Mouse (Mus musculus) heart, embryonic 16.5 days (tissue): Measurements from ENCODE around the gene Rai1. TPM values are rescaled to one million over a fixed set of nuclear protein-coding genes. Genes with fewer than 3 reads are reported as not detected.
A peak's percentile ranks its signal among the peaks of the same experiment; 100 is the strongest.

Experiments
- ATAC-seq: fragments of 200-750 bp; cut with Nextera tagmentation; replicated peaks from 2 replicates; pipeline ENCODE4 v1.8.0; 2017; ENCODE audit warnings: moderate number of reproducible peaks; ENCODE audit not compliant: insufficient read depth, low FRiP score; ENCODE audit errors: extremely low read depth
- H3K27ac ChIP-seq: fragments of 300-500 bp; sonication (generic); 2 replicates; pipeline ENCODE4 v1.5.1; 2014; ENCODE audit warnings: mild to moderate bottlenecking, low read length, control low read depth, moderate library complexity
- H3K27me3 ChIP-seq: fragments of 300-500 bp; sonication (generic); 2 replicates; pipeline ENCODE4 v1.6.1; 2014; ENCODE audit warnings: low read length, mixed read lengths; ENCODE audit not compliant: control insufficient read depth, insufficient read depth
- H3K36me3 ChIP-seq: fragments of 300-500 bp; sonication (generic); 2 replicates; pipeline ENCODE4 v1.6.1; 2014; ENCODE audit not compliant: control insufficient read depth, insufficient read depth
- H3K4me1 ChIP-seq: fragments of 300-500 bp; sonication (generic); 2 replicates; pipeline ENCODE4 v1.6.1; 2014; ENCODE audit warnings: low read length, mixed read lengths; ENCODE audit not compliant: control insufficient read depth, insufficient read depth
- H3K4me2 ChIP-seq: fragments of 300-500 bp; sonication (generic); 2 replicates; pipeline ENCODE4 v1.6.1; 2014; ENCODE audit warnings: low read depth, mild to moderate bottlenecking, control low read depth, low read length
- H3K4me3 ChIP-seq: fragments of 300-500 bp; sonication (generic); 2 replicates; pipeline ENCODE4 v1.5.1; 2014; ENCODE audit warnings: mild to moderate bottlenecking, control low read depth, low read length
- H3K9ac ChIP-seq: fragments of 300-500 bp; sonication (generic); 2 replicates; pipeline ENCODE4 v1.6.1; 2014; ENCODE audit warnings: low read length, control low read depth
- H3K9me3 ChIP-seq: fragments of 300-500 bp; sonication (generic); replicated peaks from 2 replicates; pipeline ENCODE4 v1.6.1; 2016; ENCODE audit warnings: low read length; ENCODE audit not compliant: control insufficient read depth
- WGBS: fragments of 180-500 bp; shearing (Covaris S2); extraction: QIAGEN DNeasy Blood & Tissue Kit; methylation state at CpG from one replicate; pipeline ENCODE4 v1.1.7; 2014; 5-methylcytosine and 5-hydroxymethylcytosine counted together
- polyA plus RNA-seq: library from polyadenylated mRNA; unstranded; fragments of >200 nt; fragmentation: Nextera tagmentation; extraction: Ambion mirVana; gene quantifications from 2 replicates; pipeline ENCODE4 v1.2.1, GENCODE M21; 2015

The Rai1 gene
- polyA plus RNA-seq, 1 experiment from 2014 or later: 15.7 TPM

DNA sequence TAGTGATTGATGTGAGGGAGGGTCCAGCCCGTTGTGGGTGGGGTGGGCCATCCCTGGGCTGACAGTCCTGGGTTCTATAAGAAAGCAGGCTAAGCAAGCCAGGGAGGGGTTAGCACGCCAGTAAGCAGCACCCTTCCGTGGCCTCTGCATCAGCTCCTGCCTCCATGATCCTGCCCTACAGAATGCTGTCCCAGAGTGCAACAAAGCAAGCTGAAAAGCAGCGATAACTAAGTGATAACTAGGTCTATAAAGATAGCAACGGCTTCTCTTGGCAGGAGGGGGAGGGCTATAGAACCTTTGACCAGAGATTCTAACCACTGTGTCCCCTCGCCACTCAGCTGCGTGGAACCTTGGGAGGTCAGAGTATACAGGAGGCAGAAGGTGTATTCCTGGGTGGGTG is 112.7 kb downstream of the Rai1 start:
- Histone ChIP-seq H3K4me1 (peaks cover 30% of the 10 kb centered on the region), H3K4me2 (no peak overlapping the region), H3K9ac (no peak overlapping the region), H3K36me3 (no peaks in the 10 kb centered on the region), H3K4me3 (no peak overlapping the region), H3K27me3 (no peaks in the 10 kb centered on the region), H3K9me3 (no peaks in the 10 kb centered on the region), H3K27ac (no peak overlapping the region)
- ATAC-seq: no peak
- 68% methylated on average over 7 of the region's 7 CpGs for WGBS

DNA sequence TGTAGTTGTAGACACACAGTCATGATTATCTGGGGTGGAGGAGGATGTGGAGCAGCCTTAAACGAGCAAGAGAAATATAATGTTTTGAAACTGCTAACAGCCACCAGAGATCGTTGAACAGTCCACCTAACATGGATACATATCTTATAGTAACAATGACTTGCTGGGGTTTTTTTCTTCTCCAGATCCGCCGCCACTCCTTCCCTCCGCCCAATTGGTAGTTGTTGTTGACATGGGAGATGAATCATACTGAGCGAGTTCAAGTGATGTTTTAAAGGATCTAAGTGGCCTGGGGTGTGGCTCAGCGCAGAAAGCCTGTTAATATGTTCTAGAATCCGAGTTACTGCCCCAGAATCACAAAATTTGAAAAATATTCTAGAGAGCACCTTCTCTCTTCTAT is 114.8 kb downstream of the Rai1 start:
- no peak for ATAC-seq
- peak overlapping the region; percentile 84 for H3K9ac ChIP-seq
- H3K4me3 ChIP-seq: peak overlapping the region; percentile 79
- no peaks in the 10 kb centered on the region for H3K9me3 ChIP-seq
- H3K4me2 ChIP-seq: peak overlapping the region; percentile 75
- peaks cover 26% of the 10 kb centered on the region for H3K4me1 ChIP-seq
- no peaks in the 10 kb centered on the region for H3K27me3 ChIP-seq
- no peaks in the 10 kb centered on the region for H3K36me3 ChIP-seq
- H3K27ac ChIP-seq: peak overlapping the region; percentile 89
- WGBS: 26% methylated on average over 8 of the region's 8 CpGs

DNA sequence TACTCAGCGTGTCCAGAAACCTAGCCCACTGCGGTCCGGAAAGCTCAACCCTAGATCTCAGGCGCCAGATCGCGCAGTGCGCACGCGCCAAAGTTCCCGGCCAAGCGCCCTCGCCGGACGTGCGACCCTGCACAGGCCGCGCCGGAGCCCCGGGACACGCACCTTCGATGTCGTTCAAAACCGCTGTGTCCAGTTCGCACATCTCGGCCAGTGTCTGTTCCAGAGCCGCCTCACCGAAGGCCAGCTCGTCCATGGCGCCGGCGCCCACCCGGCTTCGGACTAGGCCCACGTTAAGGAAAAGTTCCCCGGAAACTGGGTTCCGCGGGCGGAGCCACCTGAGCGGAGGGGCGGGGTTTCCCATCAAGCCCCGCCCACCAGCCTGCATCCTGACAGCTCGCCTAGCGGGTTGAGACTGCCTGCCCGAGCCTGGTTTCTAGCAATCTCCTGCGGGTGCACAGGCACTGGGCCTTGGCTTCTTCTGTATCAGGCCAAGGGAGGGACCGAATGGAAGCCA is 115.5 kb downstream of the Rai1 start:
- Histone ChIP-seq H3K27me3 (no peaks in the 10 kb centered on the region), H3K9ac (peak overlapping the region; percentile 84), H3K4me1 (peaks cover 28% of the 10 kb centered on the region), H3K36me3 (no peaks in the 10 kb centered on the region), H3K4me3 (peak overlapping the region; percentile 79), H3K4me2 (peak overlapping the region; percentile 75), H3K9me3 (no peaks in the 10 kb centered on the region), H3K27ac (peak overlapping the region; percentile 89)
- WGBS: under 1% methylated on average over 46 of the region's 46 CpGs
- peak; percentile 76 for ATAC-seq

DNA sequence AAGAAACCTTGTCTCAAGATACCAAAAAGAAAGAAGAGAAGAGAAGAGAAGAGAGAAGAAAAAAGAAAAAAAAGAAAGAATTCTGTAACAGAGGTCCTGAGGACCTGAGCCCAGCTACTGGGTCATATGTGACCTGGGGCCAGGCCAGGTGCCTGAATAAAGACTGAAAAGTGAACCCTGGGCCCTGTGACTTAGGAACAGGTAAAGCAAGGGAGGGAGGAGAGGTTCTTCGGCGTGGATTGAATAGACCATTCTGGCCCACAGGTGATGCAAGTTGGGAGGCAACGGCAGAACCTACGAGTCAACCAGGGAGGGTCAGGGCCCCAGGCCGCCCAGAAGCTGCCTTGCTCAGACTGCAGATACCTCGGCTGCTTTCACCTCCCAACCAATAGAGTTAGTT is 116.6 kb downstream of the Rai1 start:
- Histone ChIP-seq H3K27ac (no peak overlapping the region), H3K4me3 (no peak overlapping the region), H3K4me1 (peaks cover 34% of the 10 kb centered on the region), H3K36me3 (no peaks in the 10 kb centered on the region), H3K4me2 (no peak overlapping the region), H3K9ac (no peak overlapping the region), H3K9me3 (no peaks in the 10 kb centered on the region), H3K27me3 (no peaks in the 10 kb centered on the region)
- WGBS: 83% methylated on average over 6 of the region's 6 CpGs
- ATAC-seq: no peak

DNA sequence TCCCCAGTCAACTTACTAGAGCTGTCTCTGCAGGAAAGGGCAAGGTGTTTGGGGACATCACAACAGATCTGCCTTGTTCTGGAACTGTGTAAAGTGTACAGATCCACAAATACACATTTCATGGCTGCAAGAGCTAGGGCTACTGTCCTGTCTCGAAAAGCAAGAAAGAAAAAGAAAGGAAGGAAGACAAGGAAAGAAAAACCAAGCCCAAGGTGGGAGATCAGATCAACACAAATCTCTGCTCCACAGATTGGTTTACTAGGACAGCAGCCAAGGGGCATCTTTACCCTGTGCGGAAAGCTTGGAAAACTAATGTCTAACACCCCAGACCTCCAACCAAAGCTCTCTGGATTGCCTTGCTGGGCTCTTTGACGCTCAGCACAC is 117.3 kb downstream of the Rai1 start:
- H3K4me1 ChIP-seq: peaks cover 34% of the 10 kb centered on the region

DNA sequence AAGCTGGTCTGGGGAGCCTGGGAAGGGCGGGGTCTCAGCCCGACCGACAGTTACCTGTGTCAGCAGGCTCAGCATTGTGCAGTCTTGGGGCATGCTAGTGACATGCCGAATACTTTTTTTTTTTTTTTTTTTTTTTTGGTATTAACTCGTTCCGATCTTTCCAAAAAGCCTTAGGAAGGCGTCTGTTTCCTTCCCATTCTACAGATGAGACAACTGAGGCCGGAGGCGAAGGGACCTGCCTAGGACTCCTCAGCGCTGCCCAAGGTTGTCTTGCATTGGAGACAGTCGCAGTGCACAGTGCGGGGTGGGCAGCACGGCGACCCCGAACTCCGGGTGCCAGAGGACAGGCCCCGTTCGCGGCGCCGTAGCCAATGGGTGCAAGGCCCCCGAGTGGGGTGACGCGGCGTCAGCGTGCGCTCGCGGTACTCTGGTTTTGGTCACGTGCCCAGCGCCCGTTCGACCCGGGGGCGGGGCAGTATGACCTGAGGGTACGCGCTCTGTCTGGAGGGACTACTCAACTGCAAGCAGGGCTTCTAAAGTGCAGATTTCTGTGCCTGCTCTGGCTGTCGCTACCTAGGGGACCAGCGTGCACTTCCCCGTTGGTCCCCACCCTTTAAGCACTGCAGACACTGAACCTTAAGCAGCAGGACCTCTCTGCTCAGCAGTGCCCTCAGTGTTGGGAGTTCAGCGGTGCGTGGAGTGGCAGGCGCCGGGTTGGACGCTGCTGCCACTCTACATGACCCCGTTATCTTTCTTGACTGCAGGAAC is 117.8 kb downstream of the Rai1 start, which contains the start of gene Srebf1:
TSS of gene Srebf1 (minus strand) at position 113 of the 768 bp plus-strand sequence.
- Histone ChIP-seq H3K36me3 (no peaks in the 10 kb centered on the region), H3K9me3 (no peaks in the 10 kb centered on the region), H3K27me3 (no peaks in the 10 kb centered on the region), H3K9ac (peak within 1 kb of the TSS; percentile 69), H3K4me2 (peak within 1 kb of the TSS; percentile 78), H3K27ac (peak within 1 kb of the TSS; percentile 91), H3K4me3 (peak within 1 kb of the TSS; percentile 56), H3K4me1 (peaks cover 34% of the 10 kb centered on the region)
- peak; percentile 75 for ATAC-seq
- 6% methylated on average over 46 of the region's 46 CpGs for WGBS

More for the DNA sequence above, 117.3 kb downstream of the Rai1 start:
- no peaks in the 10 kb centered on the region for H3K36me3 ChIP-seq
- ATAC-seq: no peak
- peak overlapping the region; percentile 78 for H3K4me2 ChIP-seq
- WGBS: 63% methylated on average over 3 of the region's 3 CpGs
- peak overlapping the region; percentile 56 for H3K4me3 ChIP-seq
- peak overlapping the region; percentile 91 for H3K27ac ChIP-seq
- no peaks in the 10 kb centered on the region for H3K9me3 ChIP-seq
- peak overlapping the region; percentile 69 for H3K9ac ChIP-seq
- no peaks in the 10 kb centered on the region for H3K27me3 ChIP-seq

DNA sequence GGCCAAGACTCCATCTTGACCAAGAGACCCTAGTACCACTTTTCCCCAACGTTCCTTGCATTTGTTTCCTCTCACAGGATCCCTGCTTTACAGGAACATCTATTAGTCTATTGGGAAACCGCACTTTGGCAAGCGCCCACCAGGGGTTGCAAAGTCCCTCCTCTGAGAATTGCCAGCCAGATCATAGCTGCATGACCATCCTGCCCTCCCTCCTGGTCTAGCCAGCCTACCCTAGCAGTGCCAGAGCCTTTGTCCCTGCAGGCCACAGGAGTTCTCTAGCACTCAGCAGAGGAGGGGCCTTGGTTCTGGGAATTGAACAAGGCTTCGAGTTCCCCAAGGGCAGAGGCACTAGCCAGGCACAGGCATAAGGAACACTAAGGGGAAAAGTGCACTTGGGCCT is 119.9 kb downstream of the Rai1 start:
- 59% methylated on average over 4 of the region's 4 CpGs for WGBS
- H3K4me1 ChIP-seq: peaks cover 39% of the 10 kb centered on the region
- no peak overlapping the region for H3K9ac ChIP-seq

DNA sequence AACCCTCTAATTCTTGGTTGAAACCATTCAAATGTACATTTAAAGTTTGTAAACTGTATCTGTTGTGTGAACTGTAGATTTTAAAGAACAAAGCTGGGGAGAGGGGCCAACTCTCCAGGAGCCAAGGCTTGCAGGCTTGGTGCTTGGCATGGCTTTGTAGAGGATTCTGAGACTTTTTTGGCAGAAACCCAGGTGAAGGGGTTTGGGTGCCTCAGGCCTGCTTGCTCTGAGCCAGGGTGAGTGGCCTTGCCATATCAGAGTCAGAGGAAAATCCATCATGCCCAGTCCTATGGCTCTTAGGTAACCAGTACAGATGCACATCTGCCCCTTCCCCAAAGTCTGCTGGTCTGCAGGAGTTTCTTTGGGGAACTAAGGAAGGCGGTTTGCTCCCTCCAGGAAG is 121.1 kb downstream of the Rai1 start:
- no peak for ATAC-seq
- 76% methylated on average over 1 of the region's 1 CpGs for WGBS
- no peaks in the 10 kb centered on the region for H3K36me3 ChIP-seq
- peak overlapping the region; percentile 11 for H3K9ac ChIP-seq
- H3K9me3 ChIP-seq: no peaks in the 10 kb centered on the region
- no peak overlapping the region for H3K4me2 ChIP-seq
- H3K4me1 ChIP-seq: peaks cover 34% of the 10 kb centered on the region
- H3K27me3 ChIP-seq: no peaks in the 10 kb centered on the region
- no peak overlapping the region for H3K4me3 ChIP-seq
- H3K27ac ChIP-seq: no peak overlapping the region

More for the DNA sequence above, 119.9 kb downstream of the Rai1 start:
- no peaks in the 10 kb centered on the region for H3K27me3 ChIP-seq
- H3K4me2 ChIP-seq: no peak overlapping the region
- no peak for ATAC-seq
- H3K4me3 ChIP-seq: no peak overlapping the region
- H3K27ac ChIP-seq: no peak overlapping the region
- no peaks in the 10 kb centered on the region for H3K36me3 ChIP-seq
- no peaks in the 10 kb centered on the region for H3K9me3 ChIP-seq

DNA sequence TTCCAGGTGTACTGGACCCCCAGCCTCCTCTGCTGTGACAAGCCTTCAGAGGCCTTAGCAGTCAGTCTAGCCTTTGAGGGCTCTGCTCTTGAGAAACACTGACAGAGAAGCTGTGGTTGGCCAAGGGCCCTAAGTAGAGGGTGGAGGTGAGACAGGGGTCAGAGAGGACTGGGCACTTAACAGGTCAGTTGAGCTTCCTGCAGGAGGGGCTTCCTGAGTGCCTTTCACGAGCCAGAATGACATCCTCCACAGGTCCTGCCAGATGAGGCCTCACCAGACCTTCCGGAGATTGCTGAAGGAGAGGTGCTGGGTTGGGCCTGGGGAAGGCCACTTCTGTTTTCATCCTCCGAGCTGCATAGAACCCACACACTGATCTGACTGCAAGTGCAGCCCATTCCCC is 123.7 kb downstream of the Rai1 start:
- Histone ChIP-seq H3K27ac (peak overlapping the region; percentile 41; the same call in 1 of the 2 replicates), H3K27me3 (no peaks in the 10 kb centered on the region), H3K4me1 (peaks cover 42% of the 10 kb centered on the region), H3K4me2 (no peak overlapping the region), H3K9ac (no peak overlapping the region), H3K4me3 (no peak overlapping the region), H3K36me3 (no peaks in the 10 kb centered on the region), H3K9me3 (no peaks in the 10 kb centered on the region)
- no peak for ATAC-seq
- 35% methylated on average over 3 of the region's 3 CpGs for WGBS
